Mouse (Mus musculus) CH12.LX (cell line): Measurements from ENCODE around the gene Thoc5. TPM values are rescaled to one million over a fixed set of nuclear protein-coding genes. Genes with fewer than 3 reads are reported as not detected.

Source experiments
- DNase-seq: peaks from one replicate; pipeline ENCODE4 v3.0.0-alpha.2; 2013; ENCODE audit errors: extremely low read depth
- H3K27ac ChIP-seq: 2 replicates; pipeline ENCODE4 v1.5.1; 2012; ENCODE audit warnings: low read depth, mild to moderate bottlenecking, control low read depth, moderate library complexity; ENCODE audit not compliant: insufficient read depth
- H3K27me3 ChIP-seq: replicated peaks from 2 replicates; pipeline ENCODE3; 2012; ENCODE audit warnings: inconsistent platforms
- H3K36me3 ChIP-seq, 2 experiments: replicated peaks in 1 of 2; 2 replicates each; pipeline versions ENCODE3 to v1.6.1; 2012; ENCODE audit warnings: inconsistent platforms in 1 of 2, low read length in 1 of 2, mild to moderate bottlenecking in 1 of 2, mixed read lengths in 1 of 2, moderate library complexity in 1 of 2; ENCODE audit not compliant: control insufficient read depth in 1 of 2, insufficient read depth in 1 of 2
- H3K4me1 ChIP-seq, 2 experiments: 2 replicates each; pipeline ENCODE4 v1.6.1; 2012; ENCODE audit warnings: inconsistent platforms in 1 of 2, moderate library complexity in 1 of 2; ENCODE audit not compliant: insufficient read depth in 2 of 2, control insufficient read depth in 1 of 2
- H3K4me2 ChIP-seq: 2 replicates; pipeline ENCODE4 v1.6.1; 2012; ENCODE audit warnings: low read depth, mild to moderate bottlenecking, control low read depth; ENCODE audit not compliant: poor library complexity, insufficient read depth, severe bottlenecking
- H3K4me3 ChIP-seq, 3 experiments: fragments of 150-350 bp in 1 of 3; sonication (generic) in 1 of 3; replicated peaks in 1 of 3; 2 replicates each; pipeline versions ENCODE3 to v1.5.1; 2011 to 2012; ENCODE audit warnings: low read depth in 2 of 3, low read length in 2 of 3, mild to moderate bottlenecking in 2 of 3, moderate library complexity in 2 of 3, control low read depth in 1 of 3, improper control_type of control experiment in 1 of 3, inconsistent platforms in 1 of 3, mixed read lengths in 1 of 3; ENCODE audit not compliant: poor library complexity in 1 of 3
- H3K79me2 ChIP-seq: replicated peaks from 2 replicates; pipeline ENCODE4 v1.6.1; 2012; ENCODE audit warnings: mild to moderate bottlenecking, moderate library complexity; ENCODE audit not compliant: control insufficient read depth, poor library complexity, insufficient read depth, severe bottlenecking; ENCODE audit errors: extremely low read depth
- H3K9ac ChIP-seq: 2 replicates; pipeline ENCODE4 v1.6.1; 2012; ENCODE audit warnings: low read depth, mild to moderate bottlenecking, control low read depth, moderate library complexity; ENCODE audit not compliant: insufficient read depth
- H3K9me3 ChIP-seq: replicated peaks from 2 replicates; pipeline ENCODE3; 2012; ENCODE audit warnings: low read length, inconsistent platforms, mixed read lengths
- BHLHE40 ChIP-seq: IDR thresholded peaks from 2 replicates; pipeline ENCODE4 v1.6.1; 2011; ENCODE audit warnings: mild to moderate bottlenecking, low read depth, low read length, improper control_type of control experiment
- CHD1 ChIP-seq: IDR thresholded peaks from 2 replicates; pipeline ENCODE4 v1.6.1; 2012; ENCODE audit warnings: low read depth, low read length, improper control_type of control experiment, inconsistent platforms
- CHD2 ChIP-seq: IDR thresholded peaks from 2 replicates; pipeline ENCODE4 v1.6.1; 2011; ENCODE audit warnings: low read length, improper control_type of control experiment
- EP300 ChIP-seq: IDR thresholded peaks from 2 replicates; pipeline ENCODE4 v1.6.1; 2011; ENCODE audit warnings: low read length, improper control_type of control experiment
- ETS1 ChIP-seq: conservative IDR thresholded peaks from 2 replicates; pipeline ENCODE4 v1.6.1; 2012; ENCODE audit warnings: low read depth, mild to moderate bottlenecking, inconsistent platforms, low read length, improper control_type of control experiment, moderate library complexity
- GABPA ChIP-seq: IDR thresholded peaks from 2 replicates; pipeline ENCODE4 v1.6.1; 2012; ENCODE audit warnings: low read depth, low read length, improper control_type of control experiment, inconsistent platforms; ENCODE audit not compliant: insufficient replicate concordance
- HCFC1 ChIP-seq: IDR thresholded peaks from 2 replicates; pipeline ENCODE4 v1.6.1; 2012; ENCODE audit warnings: low read depth, mild to moderate bottlenecking, inconsistent platforms, low read length, improper control_type of control experiment
- JUND ChIP-seq: conservative IDR thresholded peaks from 2 replicates; pipeline ENCODE4 v1.6.1; 2011; ENCODE audit warnings: low read depth, low read length, improper control_type of control experiment
- KAT2A ChIP-seq: IDR thresholded peaks from 2 replicates; pipeline ENCODE4 v1.6.1; 2012; ENCODE audit warnings: low read length, improper control_type of control experiment, inconsistent platforms; ENCODE audit not compliant: insufficient replicate concordance
- MAFK ChIP-seq: IDR thresholded peaks from 2 replicates; pipeline ENCODE4 v1.6.1; 2011; ENCODE audit warnings: low read length, improper control_type of control experiment; ENCODE audit not compliant: insufficient replicate concordance
- MAX ChIP-seq: IDR thresholded peaks from 2 replicates; pipeline ENCODE4 v1.6.1; 2011; ENCODE audit warnings: low read length, improper control_type of control experiment
- MAZ ChIP-seq: IDR thresholded peaks from 2 replicates; pipeline ENCODE4 v1.6.1; 2012; ENCODE audit warnings: low read depth, mild to moderate bottlenecking, inconsistent platforms, low read length, improper control_type of control experiment, moderate library complexity
- MEF2A ChIP-seq: IDR thresholded peaks from 2 replicates; pipeline ENCODE4 v1.6.1; 2014; ENCODE audit warnings: low read depth, mild to moderate bottlenecking, inconsistent platforms, low read length, improper control_type of control experiment, borderline replicate concordance
- MXI1 ChIP-seq: IDR thresholded peaks from 2 replicates; pipeline ENCODE4 v1.6.1; 2011; ENCODE audit warnings: mild to moderate bottlenecking, low read depth, low read length, improper control_type of control experiment
- NELFE ChIP-seq: IDR thresholded peaks from 2 replicates; pipeline ENCODE4 v1.6.1; 2011; ENCODE audit warnings: low read depth, low read length, improper control_type of control experiment
- NRF1 ChIP-seq: IDR thresholded peaks from 2 replicates; pipeline ENCODE4 v1.6.1; 2014; ENCODE audit warnings: low read depth, mild to moderate bottlenecking, inconsistent platforms, low read length, improper control_type of control experiment, moderate library complexity
- PAX5 ChIP-seq: IDR thresholded peaks from 2 replicates; pipeline ENCODE4 v1.6.1; 2012; ENCODE audit warnings: low read length, inconsistent platforms, mixed read lengths
- POLR2A ChIP-seq: IDR thresholded peaks from 2 replicates; pipeline ENCODE4 v1.6.1; 2011; ENCODE audit warnings: low read depth, mild to moderate bottlenecking, improper control_type of control experiment, low read length
- POLR2AphosphoS2 ChIP-seq: IDR thresholded peaks from 2 replicates; pipeline ENCODE4 v1.6.1; 2011; ENCODE audit warnings: low read depth, low read length, improper control_type of control experiment
- RAD21 ChIP-seq: IDR thresholded peaks from 2 replicates; pipeline ENCODE4 v1.6.1; 2011; ENCODE audit warnings: low read depth, mild to moderate bottlenecking, low read length, improper control_type of control experiment, moderate library complexity
- SIN3A ChIP-seq: IDR thresholded peaks from 2 replicates; pipeline ENCODE4 v1.6.1; 2012; ENCODE audit warnings: low read length, improper control_type of control experiment, inconsistent platforms
- SMC3 ChIP-seq: IDR thresholded peaks from 2 replicates; pipeline ENCODE4 v1.6.1; 2011; ENCODE audit warnings: low read depth, low read length, improper control_type of control experiment
- TBP ChIP-seq: conservative IDR thresholded peaks from 2 replicates; pipeline ENCODE4 v1.6.1; 2011; ENCODE audit warnings: low read depth, low read length, improper control_type of control experiment
- TCF12 ChIP-seq: IDR thresholded peaks from 2 replicates; pipeline ENCODE4 v1.6.1; 2014; ENCODE audit warnings: low read depth, mild to moderate bottlenecking, inconsistent platforms, low read length, improper control_type of control experiment
- USF1 ChIP-seq: IDR thresholded peaks from 2 replicates; pipeline ENCODE4 v1.6.1; 2014; ENCODE audit warnings: low read depth, mild to moderate bottlenecking, inconsistent platforms, low read length, improper control_type of control experiment
- ZC3H11A ChIP-seq: IDR thresholded peaks from 2 replicates; pipeline ENCODE4 v1.6.1; 2012; ENCODE audit warnings: low read depth, mild to moderate bottlenecking, inconsistent platforms, low read length, improper control_type of control experiment
- ZKSCAN1 ChIP-seq: IDR thresholded peaks from 2 replicates; pipeline ENCODE4 v1.6.1; 2012; ENCODE audit warnings: low read depth, inconsistent platforms, low read length, improper control_type of control experiment, borderline replicate concordance
- ZMIZ1 ChIP-seq: IDR thresholded peaks from 2 replicates; pipeline ENCODE4 v1.6.1; 2012; ENCODE audit warnings: low read depth, mild to moderate bottlenecking, inconsistent platforms, low read length, improper control_type of control experiment
- ZNF384 ChIP-seq: IDR thresholded peaks from 2 replicates; pipeline ENCODE4 v1.6.1; 2012; ENCODE audit warnings: low read depth, low read length, improper control_type of control experiment, inconsistent platforms
- dilution Hi-C: fragments of 300-500 bp; cut with MboI; formaldehyde crosslinking; loops from 2 replicates; pipeline ENCODE4 v1.14.3; 2020; ENCODE audit warnings: low sequenced_read_pairs; ENCODE audit not compliant: extremely low pct_unique_long_range_greater_than_20kb, extremely low pct_ligation_motif_present
- in situ Hi-C: fragments of 300-500 bp; cut with MboI; formaldehyde crosslinking; loops from 3 replicates; pipeline ENCODE4 v1.14.3; 2019; ENCODE audit warnings: low sequenced_read_pairs, low pct_ligation_motif_present, low pct_unique_long_range_greater_than_20kb, mixed read lengths
- polyA plus RNA-seq: library from polyadenylated mRNA; unstranded; fragments of >175 nt; gene quantifications from 2 replicates; pipeline ENCODE4 v1.2.1, GENCODE M21; 2012; ENCODE audit warnings: low read depth; ENCODE audit not compliant: insufficient read length
- total RNA-seq, 2 experiments: library from RNA; depleted of rRNA; stranded (reverse); fragments of 300-350 nt in 1 of 2; fragments of >200 nt in 1 of 2; gene quantifications; 2 replicates each; pipeline ENCODE4 v1.2.3; 2012 to 2014

Gene Thoc5
- total and polyA plus RNA-seq, 3 experiments: 37.7 to 83.8 (median 62.7) TPM

GRCm38 (mm10) chr11:4862730-4863129 lies 32.4 kb upstream of the Thoc5 start:
- no peak overlapping the region for H3K9ac ChIP-seq
- no peak overlapping the region for H3K4me2 ChIP-seq
- no peak overlapping the region for H3K4me3 ChIP-seq
- H3K9me3 ChIP-seq: no peaks in the 10 kb centered on the region
- in situ Hi-C loops (no loop called here), dilution Hi-C loops (no loop called here)
- H3K79me2 ChIP-seq: no peaks in the 10 kb centered on the region
- no peak for DNase-seq
- H3K27ac ChIP-seq: no peak overlapping the region
- no peaks in the 10 kb centered on the region for H3K36me3 ChIP-seq
- H3K4me1 ChIP-seq: peaks cover 2 to 17% of the 10 kb centered on the region in 2 experiments
- no peak for TF ChIP-seq TBP
- TF ChIP-seq JUND: no peak
- no peak for TF ChIP-seq CHD2
- TF ChIP-seq TCF12: no peak
- TF ChIP-seq USF1: no peak
- TF ChIP-seq SMC3: no peak
- TF ChIP-seq HCFC1: no peak
- TF ChIP-seq POLR2AphosphoS2: no peak
- no peak for TF ChIP-seq ETS1
- no peak for TF ChIP-seq CHD1
- TF ChIP-seq PAX5: no peak
- no peak for TF ChIP-seq MAZ
- no peak for TF ChIP-seq ZKSCAN1
- TF ChIP-seq MXI1: no peak
- no peak for TF ChIP-seq ZNF384
- TF ChIP-seq ZMIZ1: no peak
- no peak for TF ChIP-seq MAX
- no peak for TF ChIP-seq KAT2A
- TF ChIP-seq SIN3A: no peak
- no peak for TF ChIP-seq MEF2A
- no peaks in the 10 kb centered on the region for H3K27me3 ChIP-seq

GRCm38 (mm10) chr11:4865645-4866251 lies 29.4 kb upstream of the Thoc5 start:
- in situ Hi-C loops: no loop called here
- TF ChIP-seq NELFE (peak; percentile 48; the same call in 1 of the 2 replicates), ZMIZ1 (no peak), KAT2A (no peak), TBP (0 out of 2 replicates have a peak, but pooled peaks have one; percentile 23), BHLHE40 (no peak; the same call in 1 of the 2 replicates), GABPA (no peak), CHD1 (no peak), MXI1 (no peak), ZKSCAN1 (no peak), EP300 (no peak), ZC3H11A (no peak), ETS1 (no peak), POLR2AphosphoS2 (no peak), ZNF384 (0 out of 2 replicates have a peak, but pooled peaks have one; percentile 5), TCF12 (no peak), POLR2A (no peak), MAX (peak; percentile 65; the same call in 1 of the 2 replicates), MAFK (no peak), JUND (0 out of 2 replicates have a peak, but pooled peaks have one; percentile 54), CHD2 (no peak), SMC3 (peak; percentile 95), USF1 (peak; percentile 2; the same call in 1 of the 2 replicates), MAZ (no peak), PAX5 (no peak), RAD21 (peak; percentile 96), NRF1 (no peak)

More at GRCm38 (mm10) chr11:4865645-4866251, 29.4 kb upstream of the Thoc5 start:
- peak; percentile 87 for DNase-seq
- Histone ChIP-seq H3K27ac (no peak overlapping the region), H3K4me1 (peaks cover 2 to 17% of the 10 kb centered on the region in 2 experiments), H3K36me3 (no peaks in the 10 kb centered on the region), H3K79me2 (no peaks in the 10 kb centered on the region), H3K4me3 (no peak overlapping the region), H3K27me3 (no peaks in the 10 kb centered on the region), H3K9ac (no peak overlapping the region), H3K4me2 (no peak overlapping the region), H3K9me3 (no peaks in the 10 kb centered on the region)
- dilution Hi-C loops: no loop called here
